Mouse (Mus musculus) cortical plate, adult 2 months (tissue): ENCODE data around the gene Foxp1.

ENCODE experiments used
- CTCF ChIP-seq: fragments of 200-500 bp; IDR thresholded peaks from 2 replicates; pipeline ENCODE4 v1.5.1; 2011; ENCODE audit warnings: mild to moderate bottlenecking, control low read depth, low read length; ENCODE audit not compliant: insufficient read depth; ENCODE audit errors: extremely low read depth
- POLR2A ChIP-seq: fragments of 200-500 bp; IDR thresholded peaks from 2 replicates; pipeline ENCODE4 v1.6.1; 2011; ENCODE audit warnings: mild to moderate bottlenecking, low read length, control low read depth; ENCODE audit not compliant: insufficient read depth; ENCODE audit errors: extremely low read depth

DNA sequence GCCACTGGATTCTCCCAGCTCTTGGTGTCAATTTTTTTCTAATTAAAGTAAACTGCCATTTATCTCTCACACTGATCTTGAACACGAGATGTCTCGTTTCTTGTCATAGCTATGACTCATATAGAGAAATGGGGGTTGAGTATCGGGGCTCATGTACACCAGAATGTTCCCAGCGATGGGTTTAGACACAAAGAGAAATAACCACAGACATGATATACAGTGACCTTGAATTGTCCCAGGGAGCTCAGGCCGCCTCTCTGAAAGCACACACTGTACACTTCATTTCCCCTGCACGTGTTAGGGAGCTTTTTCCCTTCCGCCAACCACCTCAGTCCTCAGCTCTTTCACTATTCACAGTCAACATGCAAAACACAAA, 529.8 kb downstream of the Foxp1 start:
- no peak for TF ChIP-seq POLR2A
- no peak for TF ChIP-seq CTCF
